Mouse (Mus musculus) cerebellum, adult (tissue): ENCODE data around the gene Set.

Experiments used
- ATAC-seq: cut with Nextera tagmentation; 2 replicates; pipeline ENCODE4 v1.9.2; 2017; ENCODE audit warnings: mild to moderate bottlenecking, moderate library complexity, mixed read lengths; ENCODE audit not compliant: insufficient number of reproducible peaks, low FRiP score, low TSS enrichment

Set gene

GRCm38 (mm10) chr2:30058418-30058817 is 1.2 kb downstream of the Set start:
- no peak for ATAC-seq

DNA sequence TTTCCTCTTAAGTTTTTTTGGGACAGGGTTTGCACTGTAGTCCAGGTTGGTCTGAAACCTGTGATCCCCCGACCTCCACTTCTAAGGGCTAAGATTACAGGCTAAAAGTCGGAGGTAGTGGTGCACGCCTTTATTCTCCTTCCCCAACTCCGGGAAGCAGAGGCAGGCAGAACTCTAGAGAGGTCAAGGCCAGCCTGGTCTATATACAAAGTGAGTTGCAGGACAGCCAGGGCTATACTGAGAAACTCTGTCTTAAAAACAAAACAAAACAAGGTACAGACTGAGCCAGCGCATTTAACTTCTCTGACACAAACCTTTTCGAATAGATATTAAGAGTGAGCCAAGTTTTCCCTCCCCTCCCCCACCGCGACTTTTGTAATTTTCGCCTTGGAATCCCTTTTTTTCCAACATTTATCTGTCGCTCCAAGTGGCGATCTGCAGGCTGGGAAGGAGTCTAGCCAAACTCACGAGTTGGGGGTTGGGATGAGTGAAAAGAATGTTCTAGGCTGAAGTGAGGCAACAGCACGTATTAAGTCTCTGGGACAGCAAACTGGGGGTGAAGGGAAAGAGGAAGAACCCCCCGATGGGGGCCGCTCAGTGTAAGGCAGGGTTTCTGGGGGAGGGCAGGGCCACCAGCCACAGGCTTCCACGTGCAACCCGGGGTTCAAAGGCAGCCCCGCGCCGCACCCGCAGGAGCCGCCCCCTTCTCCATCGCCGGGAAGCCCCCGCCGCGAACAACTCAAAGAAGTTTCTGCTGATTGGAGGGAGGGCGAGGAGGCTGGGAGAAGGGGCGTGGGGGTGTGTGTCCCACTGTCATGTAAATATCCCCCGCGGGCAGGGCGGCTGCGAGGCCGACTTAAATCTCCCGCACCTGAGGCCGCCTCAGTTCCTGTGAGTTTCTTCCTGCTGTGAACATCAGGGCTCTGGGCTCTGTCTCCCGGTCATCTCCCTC is 4.3 kb downstream of the Set start:
- no peak for ATAC-seq

DNA sequence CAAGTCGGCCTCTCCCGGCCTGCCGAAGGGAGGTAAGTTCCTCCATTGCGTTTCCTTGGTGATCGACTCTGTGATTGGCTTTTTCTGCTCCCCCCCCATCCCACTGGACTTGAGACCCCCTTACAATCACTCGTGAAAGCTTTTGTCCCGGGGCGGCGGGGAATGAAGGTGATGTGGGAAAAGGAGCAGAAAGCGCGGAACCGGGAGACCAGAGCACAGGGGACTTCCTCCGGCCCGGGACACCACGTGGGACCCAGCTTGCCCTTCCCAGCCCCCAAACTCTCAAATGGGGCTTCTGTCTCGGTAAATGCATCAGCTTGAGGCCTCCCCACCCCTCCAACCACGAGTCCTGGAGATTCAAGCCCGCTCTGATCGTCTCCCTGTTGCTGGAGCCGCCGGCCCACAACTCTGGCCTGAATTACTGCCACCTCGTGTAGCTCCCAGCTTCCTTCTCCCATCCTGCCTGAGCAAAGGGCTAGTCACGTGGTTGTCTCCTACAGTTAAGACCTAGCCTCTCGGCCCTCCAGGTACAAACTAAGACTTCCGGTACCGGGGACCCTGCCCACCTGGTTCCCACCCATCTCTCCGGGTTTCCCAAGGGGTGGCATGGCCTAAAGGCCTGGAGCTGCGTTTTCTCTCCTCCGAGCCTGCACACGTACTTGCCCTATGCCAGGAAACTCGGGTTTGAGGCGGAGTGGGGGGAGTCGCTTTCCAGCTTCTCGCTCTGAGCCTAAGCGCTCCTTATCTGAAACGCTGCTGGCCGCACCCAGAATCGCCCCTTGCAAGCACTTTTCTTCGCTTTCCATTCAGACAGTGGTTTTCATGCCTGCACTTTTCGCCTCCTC is 5.3 kb downstream of the Set start:
- ATAC-seq: peak; percentile 21; the same call in 1 of the 2 replicates

DNA sequence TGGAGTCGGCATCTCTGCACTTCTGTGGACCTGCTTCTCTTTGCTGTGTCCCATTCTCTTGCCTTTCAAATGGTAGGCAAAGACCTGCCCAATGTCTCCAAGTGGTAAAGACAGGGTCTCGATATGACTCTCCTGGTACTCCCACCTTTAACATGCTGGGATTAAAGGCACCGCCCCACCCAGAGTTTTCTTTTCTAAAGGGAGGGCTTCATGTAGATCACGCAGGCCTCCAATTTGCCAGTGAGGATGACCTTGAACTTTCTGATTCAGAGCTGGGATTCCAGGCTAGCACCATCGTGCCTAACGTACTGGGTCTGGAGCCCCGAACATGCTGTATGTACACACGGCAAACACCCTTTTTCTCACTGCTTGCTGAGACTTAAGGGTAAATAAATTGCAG is 6.1 kb downstream of the Set start:
- no peak for ATAC-seq

GRCm38 (mm10) chr2:30063791-30064190 is 6.6 kb downstream of the Set start:
- ATAC-seq: no peak

GRCm38 (mm10) chr2:30064298-30064697 is 7.1 kb downstream of the Set start:
- no peak for ATAC-seq

GRCm38 (mm10) chr2:30066046-30066901 is 9.1 kb downstream of the Set start:
- ATAC-seq: peak; percentile 83

- no peak for ATAC-seq
These were observed 10.1 kb downstream of the Set start for GRCm38 (mm10) chr2:30067031-30067888.

- ATAC-seq: no peak
These were observed 10.8 kb downstream of the Set start for GRCm38 (mm10) chr2:30067962-30068361.

DNA sequence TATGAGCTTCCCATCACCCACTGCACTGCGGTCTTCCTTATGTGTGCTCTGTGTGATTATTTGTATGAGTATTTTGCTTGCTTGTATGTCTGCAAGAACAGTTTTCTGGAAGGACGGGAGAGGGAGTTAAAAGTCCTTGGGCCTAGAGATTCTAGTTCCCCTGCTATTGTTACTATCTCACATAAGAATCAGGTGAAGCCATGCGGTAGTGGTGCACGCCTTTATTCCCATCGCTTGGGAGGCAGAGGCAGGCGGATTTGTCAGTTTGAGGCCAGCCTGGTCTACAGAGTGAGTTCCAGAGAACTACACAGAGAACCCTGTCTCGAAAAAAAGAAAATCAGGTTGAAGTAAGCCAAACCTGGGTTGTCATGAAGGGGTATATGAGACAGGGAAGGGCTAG is 15.7 kb downstream of the Set start:
- ATAC-seq: no peak

- ATAC-seq: no peak
These were observed 16.1 kb downstream of the Set start for GRCm38 (mm10) chr2:30073285-30073684.

- ATAC-seq: no peak
These were observed 18.4 kb downstream of the Set start for GRCm38 (mm10) chr2:30075625-30076024.

- no peak for ATAC-seq
These were observed 19.3 kb downstream of the Set start for GRCm38 (mm10) chr2:30076439-30076838.

- no peak for ATAC-seq
These were observed 19.8 kb downstream of the Set start for GRCm38 (mm10) chr2:30076959-30077358.

DNA sequence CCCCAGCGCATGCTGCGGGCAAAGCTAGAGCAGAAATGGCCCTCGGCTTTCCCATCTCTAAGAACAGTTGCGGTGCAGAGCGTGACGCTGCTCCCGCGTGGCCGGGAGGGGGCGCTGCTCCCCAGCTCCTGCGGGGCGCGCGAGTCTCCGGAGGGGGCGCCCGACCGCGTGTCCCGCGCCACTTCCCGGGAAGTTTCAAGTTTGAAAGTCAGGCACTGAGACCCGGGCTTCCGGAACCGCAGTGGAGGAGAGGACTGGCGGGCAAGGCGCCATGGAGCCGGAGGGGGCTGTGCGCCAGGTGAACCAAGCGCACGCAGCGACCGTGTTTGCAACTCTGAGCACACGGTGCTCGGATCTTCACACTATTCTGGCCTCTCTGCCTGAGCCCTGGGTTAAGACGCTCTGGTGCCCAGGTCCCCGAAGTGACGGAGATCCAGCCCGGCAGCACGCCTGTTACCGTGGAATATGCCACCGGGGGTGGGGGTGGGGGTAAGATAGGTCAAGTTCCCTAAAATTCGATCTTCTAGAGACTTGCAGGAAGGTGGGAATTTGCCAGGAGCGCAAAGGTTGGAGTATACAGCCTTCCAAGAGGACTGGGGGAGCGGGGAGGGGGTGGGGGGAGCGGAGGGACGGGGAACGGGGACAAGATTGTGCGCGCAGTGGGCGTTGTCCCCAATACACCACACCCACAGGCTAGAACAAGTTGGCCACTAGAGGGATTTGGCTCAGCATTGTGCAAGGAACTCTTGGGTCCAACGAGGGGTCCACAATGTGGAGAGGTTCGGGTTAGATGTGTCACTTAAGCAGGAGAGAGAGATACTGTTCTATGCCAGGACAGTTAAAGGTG is 20.5 kb downstream of the Set start, which contains the start of gene Pkn3:
Pkn3 (plus strand) TSS at position 183 of the 847 bp plus-strand sequence.
- ATAC-seq: peak; percentile 61; the same call in 1 of the 2 replicates

DNA sequence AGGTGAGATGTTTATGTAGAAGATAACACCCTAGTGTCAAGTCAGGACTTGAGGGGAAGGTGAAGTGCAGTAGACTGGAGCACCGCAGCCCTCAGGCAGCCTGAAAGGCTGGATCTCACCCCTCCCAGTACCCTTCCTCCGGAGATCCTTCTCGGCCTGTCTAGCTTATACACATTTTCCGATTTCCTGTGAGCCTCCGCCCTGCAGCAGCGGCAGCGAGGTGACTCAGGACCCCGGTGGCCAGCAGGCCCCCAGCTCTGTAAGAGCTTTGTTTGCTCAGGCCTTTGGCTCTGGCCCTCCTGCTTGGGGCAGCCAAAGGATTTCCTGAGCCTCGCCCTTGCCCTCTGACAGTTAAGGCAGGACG is 21.2 kb downstream of the Set start:
- ATAC-seq: no peak

DNA sequence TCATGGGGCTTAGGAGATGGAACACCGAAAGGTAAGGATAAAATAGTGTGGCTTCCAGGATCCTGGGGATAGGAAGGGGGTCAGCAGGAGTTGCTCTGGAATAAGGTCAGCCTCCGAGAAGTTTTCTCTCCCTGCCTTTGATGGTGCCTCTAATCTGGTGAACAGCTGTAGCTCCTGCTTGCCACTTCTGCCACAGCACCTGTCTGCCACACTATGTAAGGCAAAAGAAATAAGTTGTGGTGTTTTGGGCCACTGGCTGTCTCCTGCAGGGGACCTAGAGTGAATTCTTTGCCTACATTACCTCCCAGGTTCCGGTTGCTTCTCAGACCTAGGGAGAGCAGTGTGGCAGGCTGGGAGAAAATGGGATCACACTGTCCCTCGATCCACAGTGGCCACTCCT is 21.6 kb downstream of the Set start:
- ATAC-seq: no peak

GRCm38 (mm10) chr2:30080181-30080800 is 23.1 kb downstream of the Set start:
- no peak for ATAC-seq
